Mouse (Mus musculus): ENCODE measurements around the gene Mdm2. TPM values are rescaled to one million over a fixed set of nuclear protein-coding genes. Genes with fewer than 3 reads are reported as not detected.
"Not testable (repeated sequence)": the region's sequence is repeated elsewhere in the genome, so short reads cannot be mapped to it uniquely, and the experiment has no call there.

The Mdm2 gene
- 16.2 and 39.2 TPM in 2 replicates for polyA plus RNA-seq (2012; rRNA removed)

DNA sequence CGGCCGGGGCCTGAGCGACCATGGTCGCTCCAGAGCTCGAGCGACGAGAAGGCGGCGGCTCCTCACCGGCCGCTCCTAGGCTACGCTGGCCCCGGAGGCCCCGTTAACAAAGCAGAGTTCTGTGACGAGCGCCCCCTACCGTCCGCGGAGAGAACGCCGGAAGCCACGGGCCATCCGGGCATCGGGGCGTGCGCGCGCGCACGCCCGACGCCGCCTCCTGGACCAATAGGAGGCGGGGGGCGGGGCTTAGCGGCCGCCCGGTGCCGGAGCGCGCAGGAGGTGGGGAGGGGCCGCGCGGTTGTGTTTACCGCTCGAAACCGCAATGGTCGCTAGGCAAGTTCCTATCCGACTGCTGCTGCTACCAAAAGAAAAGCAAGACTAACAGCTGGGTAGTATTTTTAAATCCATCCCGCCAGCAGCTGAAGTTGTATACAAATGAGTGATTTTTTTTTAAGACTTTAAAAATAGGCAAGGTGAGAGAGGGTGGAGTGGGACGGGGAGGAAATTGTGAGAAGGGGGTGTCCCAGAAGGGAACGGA is at the start of gene Mdm2:
Gene Mdm2 (minus strand): TSS at position 155 of the 538 bp plus-strand sequence.
- Histone ChIP-seq H3K27ac (ENCODE audit: insufficient read depth, low read depth, low read length) (peak within 1 kb of the TSS; percentile 98), H3K36me3 (ENCODE audit: control insufficient read depth, insufficient read depth, low read length) (peaks cover 12% of the 10 kb centered on the region), H3K27me3 (ENCODE audit: control insufficient read depth, insufficient read depth, low read length) (no peaks in the 10 kb centered on the region), H3K4me3 (ENCODE audit: low read depth, low read length) (peak within 1 kb of the TSS; percentile 100), H3K4me1 (ENCODE audit: control insufficient read depth, insufficient read depth, insufficient read length, low read length) (peaks cover 7% of the 10 kb centered on the region; the same call in 1 of the 2 replicates)
- under 1% methylated on average over 52 of the region's 52 CpGs for WGBS
- TF ChIP-seq CTCF (IDR thresholded peaks at IDR 0.05; ENCODE audit: extremely low read depth, insufficient read length, insufficient replicate concordance, low read depth, low read length): peak; percentile 81
- TF ChIP-seq POLR2A (IDR thresholded peaks at IDR 0.05; ENCODE audit: low read depth, low read length): peak; percentile 94

DNA sequence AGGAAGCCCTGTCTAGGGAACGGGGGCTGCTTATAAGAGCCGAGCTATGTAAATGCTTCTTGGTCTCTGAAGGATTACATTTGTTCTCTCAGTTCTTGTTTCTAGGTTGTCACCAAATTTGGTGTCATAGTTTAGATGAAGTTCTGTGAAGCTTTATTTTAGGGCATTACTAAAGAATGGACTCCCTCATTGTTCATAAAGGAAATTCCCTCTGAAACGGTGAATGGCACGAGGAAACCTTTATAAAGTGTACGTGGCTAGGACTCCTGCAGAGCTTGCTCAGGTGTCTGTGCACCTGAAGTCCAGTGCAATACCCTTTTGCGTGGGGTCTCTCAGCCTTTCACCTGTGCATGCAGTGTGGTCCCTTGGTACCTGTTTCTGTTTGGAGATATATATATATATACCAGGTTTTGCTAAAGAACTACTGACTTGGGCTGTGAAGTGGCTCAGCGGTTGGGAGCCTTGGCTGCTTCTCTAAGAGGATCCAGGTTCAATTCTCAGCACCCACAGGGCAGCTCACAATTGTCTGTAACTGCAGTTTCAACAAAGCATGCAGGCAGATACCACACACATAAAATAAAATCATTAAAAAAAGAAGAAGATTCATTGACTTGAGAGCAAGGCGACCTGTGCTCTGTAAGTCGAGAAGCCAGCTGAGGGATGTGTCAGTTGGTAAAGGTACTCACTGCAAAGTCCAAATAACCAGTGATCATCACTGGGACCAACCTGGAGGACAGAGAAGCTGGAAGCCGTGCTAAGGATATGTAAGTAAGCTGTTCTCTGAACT is 49.5 kb upstream of the Mdm2 start:
- WGBS: 93% methylated on average over 10 of the region's 10 CpGs
- TF ChIP-seq CTCF (IDR thresholded peaks at IDR 0.05; ENCODE audit: extremely low read depth, insufficient read length, insufficient replicate concordance, low read depth, low read length): no peak
- no peak for TF ChIP-seq POLR2A (IDR thresholded peaks at IDR 0.05; ENCODE audit: low read depth, low read length)
- Histone ChIP-seq H3K4me1 (ENCODE audit: control insufficient read depth, insufficient read depth, insufficient read length, low read length) (peaks cover 3% of the 10 kb centered on the region; the same call in 1 of the 2 replicates), H3K36me3 (ENCODE audit: control insufficient read depth, insufficient read depth, low read length) (peaks cover 49% of the 10 kb centered on the region), H3K27ac (ENCODE audit: insufficient read depth, low read depth, low read length) (no peak overlapping the region), H3K4me3 (ENCODE audit: low read depth, low read length) (no peak overlapping the region), H3K27me3 (ENCODE audit: control insufficient read depth, insufficient read depth, low read length) (no peaks in the 10 kb centered on the region)

DNA sequence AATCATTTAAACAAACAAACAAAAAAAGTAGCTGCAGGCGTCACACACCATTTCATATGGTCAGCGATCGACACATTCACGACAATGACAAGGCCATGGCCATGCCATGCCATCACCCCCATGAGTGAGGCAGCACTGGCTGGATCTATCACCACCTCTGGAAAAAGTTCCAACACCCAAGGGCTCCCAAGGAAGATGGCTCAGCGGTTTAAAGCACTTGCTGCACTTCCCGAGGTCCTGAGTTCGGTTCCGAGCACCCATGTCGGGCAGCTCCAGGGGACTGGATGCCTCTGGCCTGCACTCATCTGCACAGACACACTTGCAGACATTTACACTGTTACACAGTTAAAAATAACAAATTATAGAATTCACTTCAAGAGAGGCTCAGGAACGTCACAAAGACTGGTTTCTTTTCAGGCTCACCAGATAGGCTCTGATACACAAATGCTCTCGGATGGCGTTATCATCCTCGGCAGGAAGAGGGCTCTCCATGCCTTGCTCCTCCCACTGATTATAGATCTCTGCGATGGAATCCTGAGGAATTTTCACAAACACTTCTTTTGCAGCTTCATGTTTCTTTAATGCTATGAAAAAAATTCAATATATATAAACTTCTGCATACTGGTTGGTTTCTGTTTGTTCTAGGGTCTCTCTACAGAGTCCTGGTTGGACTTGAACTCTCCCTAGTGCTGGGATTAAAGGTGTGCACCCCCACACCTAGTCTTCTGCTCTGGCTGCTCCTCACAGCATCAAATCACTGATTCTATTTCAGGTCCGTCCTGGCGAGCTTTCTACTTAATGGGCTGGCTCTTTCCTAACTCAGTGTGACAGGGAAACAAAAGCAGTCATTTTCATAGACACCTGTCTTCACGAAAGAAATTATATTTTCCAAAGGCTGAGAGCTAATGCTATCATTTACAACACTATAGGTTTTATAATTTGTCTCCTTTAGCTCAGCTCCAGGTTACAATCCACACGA is 48.5 kb upstream of the Mdm2 start:
- no peak for TF ChIP-seq CTCF (IDR thresholded peaks at IDR 0.05; ENCODE audit: extremely low read depth, insufficient read length, insufficient replicate concordance, low read depth, low read length)
- no peak for TF ChIP-seq POLR2A (IDR thresholded peaks at IDR 0.05; ENCODE audit: low read depth, low read length)
- H3K4me1 ChIP-seq (ENCODE audit: control insufficient read depth, insufficient read depth, insufficient read length, low read length): no peaks in the 10 kb centered on the region
- WGBS: 90% methylated on average over 18 of the region's 18 CpGs
- peaks cover 50% of the 10 kb centered on the region for H3K36me3 ChIP-seq (ENCODE audit: control insufficient read depth, insufficient read depth, low read length)
- no peak overlapping the region for H3K27ac ChIP-seq (ENCODE audit: insufficient read depth, low read depth, low read length)
- no peaks in the 10 kb centered on the region for H3K27me3 ChIP-seq (ENCODE audit: control insufficient read depth, insufficient read depth, low read length)
- H3K4me3 ChIP-seq (ENCODE audit: low read depth, low read length): no peak overlapping the region

DNA sequence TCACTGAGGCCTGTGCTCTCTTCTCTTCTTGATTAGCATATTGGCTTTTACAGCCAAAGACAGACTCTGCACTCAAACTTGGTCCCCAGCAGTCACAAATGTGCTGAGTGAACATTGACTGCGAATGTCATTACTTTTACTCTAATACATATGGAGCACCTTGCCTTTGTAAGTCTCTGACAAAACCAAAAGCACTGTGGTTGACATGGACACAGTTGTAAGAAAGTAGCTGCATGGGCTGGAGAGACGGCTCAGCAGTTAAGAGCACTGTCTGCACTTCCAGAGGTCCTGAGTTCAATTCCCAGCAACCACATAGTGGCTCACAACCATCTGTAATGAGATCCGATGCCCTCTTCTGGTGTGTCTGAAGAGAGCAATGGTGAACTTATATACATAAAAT is 47.8 kb upstream of the Mdm2 start:
- WGBS: 92% methylated on average over 3 of the region's 3 CpGs
- H3K27ac ChIP-seq (ENCODE audit: insufficient read depth, low read depth, low read length); H3K27me3 ChIP-seq (ENCODE audit: control insufficient read depth, insufficient read depth, low read length); H3K4me3 ChIP-seq (ENCODE audit: low read depth, low read length); H3K4me1 ChIP-seq (ENCODE audit: control insufficient read depth, insufficient read depth, insufficient read length, low read length): not testable (repeated sequence)
- H3K36me3 ChIP-seq (ENCODE audit: control insufficient read depth, insufficient read depth, low read length): peaks cover 48% of the 10 kb centered on the region

DNA sequence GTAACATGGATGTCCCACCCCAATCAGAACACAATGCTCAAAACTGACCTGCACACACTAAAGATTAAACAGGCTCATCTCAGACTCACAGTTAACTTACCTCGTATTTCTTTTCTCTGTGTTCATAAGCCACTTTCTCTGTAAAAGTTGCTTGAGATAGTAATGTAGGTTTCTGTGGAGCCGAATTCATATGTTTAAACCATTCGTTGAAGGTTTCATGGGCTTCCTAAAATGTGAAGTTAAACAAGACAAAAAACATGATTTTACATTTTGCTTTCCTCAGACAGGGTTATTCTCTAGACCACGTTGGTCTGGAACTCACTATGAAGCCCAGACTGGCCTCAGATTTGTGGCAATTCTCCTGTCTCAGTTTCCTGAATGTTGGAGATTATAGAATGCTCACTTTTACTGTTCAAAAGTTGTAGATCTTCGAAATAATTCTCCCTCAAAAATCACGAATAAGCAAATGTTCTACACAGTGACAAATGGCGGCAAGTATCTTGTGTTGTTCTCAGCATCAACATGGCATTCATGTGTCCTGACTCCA is 47.3 kb upstream of the Mdm2 start:
- 93% methylated on average over 7 of the region's 7 CpGs for WGBS
- Histone ChIP-seq H3K27me3 (ENCODE audit: control insufficient read depth, insufficient read depth, low read length) (no peaks in the 10 kb centered on the region), H3K36me3 (ENCODE audit: control insufficient read depth, insufficient read depth, low read length) (peaks cover 45% of the 10 kb centered on the region), H3K4me1 (ENCODE audit: control insufficient read depth, insufficient read depth, insufficient read length, low read length) (no peaks in the 10 kb centered on the region), H3K4me3 (ENCODE audit: low read depth, low read length) (no peak overlapping the region), H3K27ac (ENCODE audit: insufficient read depth, low read depth, low read length) (no peak overlapping the region)
- no peak for TF ChIP-seq POLR2A (IDR thresholded peaks at IDR 0.05; ENCODE audit: low read depth, low read length)
- no peak for TF ChIP-seq CTCF (IDR thresholded peaks at IDR 0.05; ENCODE audit: extremely low read depth, insufficient read length, insufficient replicate concordance, low read depth, low read length)

DNA sequence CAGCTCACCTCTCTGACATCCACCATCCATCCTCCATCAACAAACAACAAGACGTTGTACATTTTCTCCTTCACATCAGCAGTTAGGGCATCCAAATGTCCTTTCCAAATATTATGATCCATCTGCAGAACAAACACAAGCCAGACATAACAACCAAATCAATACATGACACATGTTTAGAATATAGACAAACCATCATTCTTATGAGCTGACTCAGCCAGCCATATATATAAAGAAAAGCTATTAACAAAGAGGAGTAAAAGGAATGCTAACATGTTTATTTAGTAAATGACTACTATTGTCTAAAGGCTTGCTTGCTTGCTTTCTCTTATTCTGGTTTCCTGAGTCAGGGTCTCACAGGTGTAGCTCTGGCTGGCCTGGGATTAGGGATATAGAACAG is 46.7 kb upstream of the Mdm2 start:
- no peak overlapping the region for H3K27ac ChIP-seq (ENCODE audit: insufficient read depth, low read depth, low read length)
- TF ChIP-seq POLR2A (IDR thresholded peaks at IDR 0.05; ENCODE audit: low read depth, low read length) (no peak), CTCF (IDR thresholded peaks at IDR 0.05; ENCODE audit: extremely low read depth, insufficient read length, insufficient replicate concordance, low read depth, low read length) (no peak)
- no peak overlapping the region for H3K4me3 ChIP-seq (ENCODE audit: low read depth, low read length)
- H3K27me3 ChIP-seq (ENCODE audit: control insufficient read depth, insufficient read depth, low read length): no peaks in the 10 kb centered on the region
- H3K4me1 ChIP-seq (ENCODE audit: control insufficient read depth, insufficient read depth, insufficient read length, low read length): no peaks in the 10 kb centered on the region
- H3K36me3 ChIP-seq (ENCODE audit: control insufficient read depth, insufficient read depth, low read length): peaks cover 46% of the 10 kb centered on the region
- WGBS: 82% methylated on average over 1 of the region's 1 CpGs
